Comparison of ENCODE assay signal across 27 mouse cellular contexts in genomic region chr1:130099227-130099626, GRCm38 (mm10).
DNase-seq lines count a peak whose midpoint lies in the region; ATAC-seq lines count a peak whose summit lies in the region.
"Had no signal": no experiment of that assay in that cellular context is flagged by ENCODE, and none has a peak within 500 bp of the region (broad histone marks: within the 10 kb centered on the region; RNA-seq: fewer than 3 reads in every experiment).

No protein-coding gene starts in this region.

- H3K9me3 ChIP-seq in lung, embryonic 15.5 days: no peaks in the 10 kb centered on the region
- H3K9me3 ChIP-seq: embryonic facial prominence, embryonic 12.5 days; embryonic facial prominence, embryonic 15.5 days; heart, embryonic 10.5 days had no signal

- ATAC-seq in lung, embryonic 15.5 days (ENCODE audit: borderline replicate concordance, extremely low read depth, low FRiP score, low TSS enrichment): peak; percentile 42; the same call in 1 of the 2 replicates
- ATAC-seq: activated CD4-positive, CD25-positive, alpha-beta regulatory T cell, adult 4 months; CD4-positive, CD25-positive, alpha-beta regulatory T cell, adult 4 months; forebrain, embryonic 14.5 days; forebrain, postnatal 0 days; hindbrain, postnatal 0 days; inflammation-experienced regulatory T-cells, adult 6 months had no signal

- WGBS in lung, embryonic 15.5 days: 73% methylated on average over 2 of the region's 2 CpGs

- peak; percentile 7 for DNase-seq in heart, adult 8-10 months (ENCODE audit: low spot score)
- no peak for DNase-seq in heart, postnatal 36 days
- no peak for DNase-seq in lung, adult 18-20 months
- DNase-seq in lung, postnatal 10 days: peak; percentile 3
- no peak for DNase-seq in lung, postnatal 25 days (ENCODE audit: low spot score)
- DNase-seq in telencephalon, adult 2 months (ENCODE audit: low read depth, low spot score): peak; percentile 19
- DNase-seq in adrenal gland, adult 8-10 months: no peak
- DNase-seq: adrenal gland, postnatal 10 days; adrenal gland, postnatal 36 days; cerebellum, adult 11 months; cerebellum, adult 2 months; cerebellum, adult 9-11 months; cerebellum, postnatal 25 days; forebrain, postnatal 0 days; gastrocnemius, postnatal 10 days; gastrocnemius, postnatal 36 days; heart, postnatal 4 days had no signal

- no peaks in the 10 kb centered on the region for H3K36me3 ChIP-seq in lung, embryonic 15.5 days
- H3K36me3 ChIP-seq: embryonic facial prominence, embryonic 12.5 days; embryonic facial prominence, embryonic 15.5 days; heart, embryonic 10.5 days had no signal

- H3K4me2 ChIP-seq in lung, embryonic 15.5 days: no peak overlapping the region
- H3K4me2 ChIP-seq: embryonic facial prominence, embryonic 12.5 days; embryonic facial prominence, embryonic 15.5 days; hindbrain, embryonic 14.5 days had no signal

- H3K9ac ChIP-seq in lung, embryonic 15.5 days: no peak overlapping the region
- H3K9ac ChIP-seq: embryonic facial prominence, embryonic 12.5 days; embryonic facial prominence, embryonic 15.5 days; forebrain, postnatal 0 days; hindbrain, embryonic 14.5 days had no signal

- intact Hi-C loops in heart, postnatal 36 days (cut with DNase I): no loop called here

- no peaks in the 10 kb centered on the region for H3K27me3 ChIP-seq in lung, embryonic 15.5 days
- H3K27me3 ChIP-seq: embryonic facial prominence, embryonic 12.5 days; embryonic facial prominence, embryonic 15.5 days had no signal

- H3K4me3 ChIP-seq in lung, embryonic 15.5 days: no peak overlapping the region
- H3K4me3 ChIP-seq: embryonic facial prominence, embryonic 12.5 days; embryonic facial prominence, embryonic 15.5 days; heart, embryonic 10.5 days had no signal

- no peaks in the 10 kb centered on the region for H3K4me1 ChIP-seq in lung, embryonic 15.5 days
- H3K4me1 ChIP-seq: embryonic facial prominence, embryonic 12.5 days; embryonic facial prominence, embryonic 15.5 days; heart, embryonic 10.5 days had no signal

- H3K27ac ChIP-seq in lung, embryonic 15.5 days: no peak overlapping the region
- H3K27ac ChIP-seq: embryonic facial prominence, embryonic 12.5 days; embryonic facial prominence, embryonic 15.5 days; heart, embryonic 10.5 days; hindbrain, embryonic 14.5 days; hindbrain, postnatal 0 days had no signal

Comparison
In these comparisons a context has a peak if more than half of its experiments do, and no peak if none do; other contexts are left out.
1. DNase-seq: peak in heart, adult 8-10 months (single experiment), lung, postnatal 10 days (single experiment) and telencephalon, adult 2 months (single experiment); none in heart, postnatal 36 days (0 of 2), lung, adult 18-20 months (0 of 2), lung, postnatal 25 days (single experiment) and adrenal gland, adult 8-10 months (single experiment).